Mouse (Mus musculus) myocyte (in vitro differentiated cells): ENCODE data around the gene Klhl40.

Experiments used
- MYOG ChIP-seq, 3 experiments: IDR thresholded peaks; one replicate each; pipeline ENCODE4 v1.6.1; 2011; ENCODE audit warnings: control low read depth in 2 of 3, low read depth in 2 of 3, mild to moderate bottlenecking in 2 of 3; ENCODE audit not compliant: insufficient read length in 2 of 3, control insufficient read depth in 1 of 3, insufficient read depth in 1 of 3
- POLR2A ChIP-seq: IDR thresholded peaks from one replicate; pipeline ENCODE4 v1.6.1; 2011; ENCODE audit warnings: low read depth, mild to moderate bottlenecking, control low read depth, moderate library complexity; ENCODE audit not compliant: insufficient read length
- REST ChIP-seq: IDR thresholded peaks from one replicate; pipeline ENCODE4 v1.6.1; 2011; ENCODE audit warnings: mild to moderate bottlenecking, control low read depth, moderate library complexity; ENCODE audit not compliant: insufficient read depth, insufficient read length
- SRF ChIP-seq: IDR thresholded peaks from one replicate; pipeline ENCODE4 v1.6.1; 2011; ENCODE audit warnings: low read depth; ENCODE audit not compliant: control insufficient read depth, insufficient read length
- TCF12 ChIP-seq: IDR thresholded peaks from one replicate; pipeline ENCODE4 v1.6.1; 2011; ENCODE audit warnings: mild to moderate bottlenecking, control low read depth; ENCODE audit not compliant: poor library complexity, insufficient read depth, severe bottlenecking
- TCF3 ChIP-seq: IDR thresholded peaks from one replicate; pipeline ENCODE4 v1.6.1; 2011; ENCODE audit warnings: low read depth, control low read depth; ENCODE audit not compliant: insufficient read length
- USF1 ChIP-seq: IDR thresholded peaks from one replicate; pipeline ENCODE4 v1.6.1; 2011; ENCODE audit warnings: low read depth, mild to moderate bottlenecking, control low read depth, moderate library complexity

DNA sequence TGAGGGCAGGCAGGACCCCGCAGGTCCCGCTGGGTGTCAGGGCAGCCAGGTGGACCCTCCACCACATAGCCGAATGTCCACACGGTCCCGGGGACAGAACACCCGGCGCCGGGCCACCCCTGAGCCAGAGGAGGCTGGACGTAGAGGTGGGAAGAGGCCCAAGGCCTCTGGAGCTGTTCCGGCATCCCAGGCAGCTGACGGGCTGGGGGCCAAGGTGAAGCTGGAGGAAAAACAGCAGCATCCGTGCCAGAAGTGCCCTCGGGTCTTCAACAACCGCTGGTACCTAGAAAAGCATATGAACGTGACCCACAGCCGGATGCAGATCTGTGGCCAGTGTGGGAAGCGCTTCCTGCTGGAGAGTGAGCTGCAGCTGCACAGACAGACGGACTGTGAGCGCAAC, 13.7 kb upstream of the Klhl40 start:
- TF ChIP-seq USF1 (no peak), POLR2A (no peak), SRF (no peak), TCF12 (no peak), TCF3 (no peak), REST (no peak), MYOG (IDR thresholded peaks at IDR 0.05; ENCODE audit: control insufficient read depth in 1 of 3, insufficient read depth in 1 of 3, insufficient read length in 2 of 3, low read depth in 2 of 3) (no peak)
